Comparison of ENCODE assay signal across 8 mouse cellular contexts in genomic region chr11:120598990-120599549, GRCm38 (mm10). TPM values are rescaled to one million over a fixed set of nuclear protein-coding genes. Genes with fewer than 3 reads are reported as not detected.
DNase-seq lines count a peak whose midpoint lies in the region; ATAC-seq and TF ChIP-seq lines count a peak whose summit lies in the region.

No protein-coding gene starts in this region.

- peak; percentile 86 for DNase-seq in heart, adult 11 months
- DNase-seq in heart, adult 8-10 months (ENCODE audit: low spot score), result no peak
- DNase-seq in liver, embryonic 14.5 days (ENCODE audit: low read depth in 3 of 3, low spot score in 3 of 3), result no peak
- DNase-seq in urinary bladder, postnatal 10 days (ENCODE audit: low spot score), result no peak
- no peak for DNase-seq in thymus, adult 18-20 months

- TF ChIP-seq EP300 in liver, embryonic 14.5 days (IDR thresholded peaks at IDR 0.05; ENCODE audit: low read depth), result no peak

- H3K9me3 ChIP-seq in forebrain, embryonic 13.5 days (replicated peaks), result no peaks in the 10 kb centered on the region
- H3K9me3 ChIP-seq in liver, embryonic 14.5 days (ENCODE audit: control insufficient read depth, low read length), result no peaks in the 10 kb centered on the region

- H3K9ac ChIP-seq in forebrain, embryonic 13.5 days, result peak overlapping the region; percentile 99
- peak overlapping the region; percentile 69 for H3K9ac ChIP-seq in liver, embryonic 14.5 days (replicated peaks)

- H3K4me1 ChIP-seq in forebrain, embryonic 13.5 days, result peaks cover 33% of the 10 kb centered on the region
- peaks cover 24 to 38% of the 10 kb centered on the region in 2 experiments for H3K4me1 ChIP-seq in liver, embryonic 14.5 days (replicated peaks; ENCODE audit: control insufficient read depth in 2 of 2, insufficient read depth in 2 of 2, low read length in 1 of 2)

- H3K4me3 ChIP-seq in C2C12 (ENCODE audit: insufficient read depth, poor library complexity, severe bottlenecking), result peak overlapping the region; percentile 45
- peak overlapping the region; percentile 100 for H3K4me3 ChIP-seq in forebrain, embryonic 13.5 days
- H3K4me3 ChIP-seq in liver, embryonic 14.5 days (ENCODE audit: insufficient read depth in 1 of 2, low read depth in 2 of 2, low read length in 2 of 2), result peak overlapping the region; percentile 89 to 100

- H3K79me2 ChIP-seq in C2C12 (ENCODE audit: control insufficient read depth, insufficient read depth), result peaks cover 70% of the 10 kb centered on the region

- no peaks in the 10 kb centered on the region for H3K27me3 ChIP-seq in C2C12 (ENCODE audit: control insufficient read depth, insufficient read depth, insufficient read length)
- H3K27me3 ChIP-seq in forebrain, embryonic 13.5 days, result no peaks in the 10 kb centered on the region
- no peaks in the 10 kb centered on the region for H3K27me3 ChIP-seq in liver, embryonic 14.5 days (ENCODE audit: control insufficient read depth, insufficient read depth, low read length)

- no peak for TF ChIP-seq CTCF in C2C12 (IDR thresholded peaks at IDR 0.05; ENCODE audit: control insufficient read depth, insufficient read depth, insufficient read length)
- no peak for TF ChIP-seq CTCF in liver, embryonic 14.5 days (IDR thresholded peaks at IDR 0.05; ENCODE audit: low read depth)

- H3K36me3 ChIP-seq in C2C12 (ENCODE audit: control insufficient read depth, insufficient read depth), result peaks cover 75% of the 10 kb centered on the region
- peaks cover 61% of the 10 kb centered on the region for H3K36me3 ChIP-seq in forebrain, embryonic 13.5 days (ENCODE audit: poor library complexity, severe bottlenecking)
- H3K36me3 ChIP-seq in liver, embryonic 14.5 days (replicated peaks; ENCODE audit: control insufficient read depth, insufficient read depth, low read depth), result peaks cover 48% of the 10 kb centered on the region

- WGBS in forebrain, embryonic 13.5 days, result 49% methylated on average over 17 of the region's 17 CpGs
- 44% methylated on average over 17 of the region's 17 CpGs for WGBS in liver, embryonic 14.5 days (ENCODE audit: insufficient replicate concordance)

- peak overlapping the region; percentile 61 for H3ac ChIP-seq in C2C12 (ENCODE audit: control insufficient read depth, insufficient read length, low read depth)

- H3K27ac ChIP-seq in forebrain, embryonic 13.5 days, result peak overlapping the region; percentile 87; the same call in 1 of the 2 replicates
- peak overlapping the region; percentile 96 for H3K27ac ChIP-seq in liver, embryonic 14.5 days

- peaks cover 44% of the 10 kb centered on the region for H3K79me3 ChIP-seq in C2C12 (ENCODE audit: low read depth)

- H3K4me2 ChIP-seq in forebrain, embryonic 13.5 days, result peak overlapping the region; percentile 97
- peak overlapping the region; percentile 100 for H3K4me2 ChIP-seq in liver, embryonic 14.5 days (ENCODE audit: low read depth)

- ATAC-seq in forebrain, embryonic 13.5 days, result no peak
- no peak for ATAC-seq in liver, embryonic 14.5 days (ENCODE audit: insufficient read depth)
- no peak for ATAC-seq in cerebellum, adult (ENCODE audit: insufficient number of reproducible peaks, low FRiP score, low TSS enrichment)

TF ChIP-seq in C2C12, 6 proteins besides CTCF, POLR2A, EP300 and RAD21:
- TF ChIP-seq CEBPB (IDR thresholded peaks at IDR 0.05; ENCODE audit: low read depth) (no peak), MYOD1 (IDR thresholded peaks at IDR 0.05; ENCODE audit: control insufficient read depth, insufficient read length, low read depth) (no peak), MYOG (IDR thresholded peaks at IDR 0.05; ENCODE audit: control insufficient read depth, extremely low read depth, insufficient read length) (no peak), FOSL1 (IDR thresholded peaks at IDR 0.05; ENCODE audit: insufficient read depth, low read length, poor library complexity, severe bottlenecking) (no peak), MAX (IDR thresholded peaks at IDR 0.05) (peak; percentile 54), USF1 (IDR thresholded peaks at IDR 0.05; ENCODE audit: low read depth) (no peak)
TF ChIP-seq in C2C12: peak in this region for 1.

RNA-seq across cellular contexts. Expression of gene Anapc11, which starts 0.8 kb away (rescaled TPM):
- total RNA-seq in heart, adult 8-10 months (2022), result 10 to 100 TPM; 77.9 to 91.8 (median 84.8) TPM
- polyA plus RNA-seq in C2C12 (2012; fragmentation: generic; extraction: Trizol), result 254 TPM
- 204 and 211 TPM in 2 replicates for polyA plus RNA-seq in forebrain, embryonic 13.5 days (2015; fragmentation: Nextera tagmentation; extraction: Ambion mirVana)
- 44.7 and 60.4 TPM in 2 replicates for polyA plus RNA-seq in liver, embryonic 14.5 days (2012; rRNA removed)
- polyA plus RNA-seq in liver, embryonic 14.5 days (2014; fragmentation: Nextera tagmentation; extraction: Ambion mirVana), result 93.5 and 98.7 TPM in 2 replicates

RNA-seq across cellular contexts. Expression of gene Alyref, which starts 0.9 kb away (rescaled TPM):
- 10 to 100 TPM; 32.3 to 51.0 (median 45.7) TPM for total RNA-seq in heart, adult 8-10 months (2022)
- 218 TPM for polyA plus RNA-seq in C2C12 (2012; fragmentation: generic; extraction: Trizol)
- 420 and 488 TPM in 2 replicates for polyA plus RNA-seq in forebrain, embryonic 13.5 days (2015; fragmentation: Nextera tagmentation; extraction: Ambion mirVana)
- 46.3 and 110 TPM in 2 replicates for polyA plus RNA-seq in liver, embryonic 14.5 days (2012; rRNA removed)
- 347 and 349 TPM in 2 replicates for polyA plus RNA-seq in liver, embryonic 14.5 days (2014; fragmentation: Nextera tagmentation; extraction: Ambion mirVana)

RNA-seq across cellular contexts. Expression of gene Npb, which starts 9.2 kb away (rescaled TPM):
- under 1 TPM in 1 of 4 experiments, not detected in 3; 0.73 TPM for total RNA-seq in heart, adult 8-10 months (2022)
- not detected for polyA plus RNA-seq in C2C12 (2012; fragmentation: generic; extraction: Trizol)
- 0.50 TPM in 1 of 2 replicates, not detected in the other for polyA plus RNA-seq in forebrain, embryonic 13.5 days (2015; fragmentation: Nextera tagmentation; extraction: Ambion mirVana)
- 5.5 and 12.3 TPM in 2 replicates for polyA plus RNA-seq in liver, embryonic 14.5 days (2012; rRNA removed)
- polyA plus RNA-seq in liver, embryonic 14.5 days (2014; fragmentation: Nextera tagmentation; extraction: Ambion mirVana), result 11.9 and 14.2 TPM in 2 replicates

RNA-seq across cellular contexts. Expression of gene Arhgdia, which starts 17.6 kb away (rescaled TPM):
- 100 to 1,000 TPM; 130 to 152 (median 141) TPM for total RNA-seq in heart, adult 8-10 months (2022)
- 1,072 TPM for polyA plus RNA-seq in C2C12 (2012; fragmentation: generic; extraction: Trizol)
- 462 and 508 TPM in 2 replicates for polyA plus RNA-seq in forebrain, embryonic 13.5 days (2015; fragmentation: Nextera tagmentation; extraction: Ambion mirVana)
- 172 and 176 TPM in 2 replicates for polyA plus RNA-seq in liver, embryonic 14.5 days (2012; rRNA removed)
- 191 and 204 TPM in 2 replicates for polyA plus RNA-seq in liver, embryonic 14.5 days (2014; fragmentation: Nextera tagmentation; extraction: Ambion mirVana)

RNA-seq across cellular contexts. Expression of gene Pcyt2, which starts 18.7 kb away (rescaled TPM):
- 10 to 100 TPM; 48.1 to 64.4 (median 60.5) TPM for total RNA-seq in heart, adult 8-10 months (2022)
- polyA plus RNA-seq in C2C12 (2012; fragmentation: generic; extraction: Trizol), result 51.5 TPM
- 140 and 159 TPM in 2 replicates for polyA plus RNA-seq in forebrain, embryonic 13.5 days (2015; fragmentation: Nextera tagmentation; extraction: Ambion mirVana)
- polyA plus RNA-seq in liver, embryonic 14.5 days (2012; rRNA removed), result 127 and 135 TPM in 2 replicates
- polyA plus RNA-seq in liver, embryonic 14.5 days (2014; fragmentation: Nextera tagmentation; extraction: Ambion mirVana), result 86.2 and 99.6 TPM in 2 replicates

Comparison
In these comparisons a context has a peak if more than half of its experiments do, and no peak if none do; other contexts are left out.
1. H3K4me3 ChIP-seq: peak in every context shown above with its lines; median percentile 100 in forebrain, embryonic 13.5 days; 94 in liver, embryonic 14.5 days; 45 in C2C12.